In the genomic region with DNA sequence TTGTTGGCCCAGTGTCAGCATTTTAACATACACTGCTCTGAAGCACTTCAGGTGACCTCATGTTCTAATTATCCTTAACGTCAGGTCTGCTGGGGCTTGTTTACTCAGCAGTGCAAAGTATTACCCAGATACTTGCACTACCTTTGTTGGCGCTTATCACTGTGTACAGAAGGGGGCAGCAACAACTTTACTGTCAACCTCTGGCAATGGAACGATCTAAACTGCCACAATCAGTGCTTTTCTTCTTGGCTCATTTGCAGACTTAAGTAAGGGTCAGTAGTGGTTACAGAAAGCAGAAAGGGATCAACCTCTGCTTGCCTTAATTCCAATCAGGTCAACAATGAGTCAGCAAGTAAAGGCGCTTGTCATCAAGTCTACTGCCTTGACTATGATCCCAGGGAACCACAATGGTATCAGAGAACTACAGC, we compare ENCODE assay signal across 8 mouse cellular contexts. TPM values are rescaled to one million over a fixed set of nuclear protein-coding genes. Genes with fewer than 3 reads are reported as not detected.
DNase-seq lines count a peak whose midpoint lies in the region; ATAC-seq lines count a peak whose summit lies in the region.

No protein-coding gene starts in this region.

- peaks cover 77% of the 10 kb centered on the region for H3K36me3 ChIP-seq in heart, embryonic 10.5 days
- peaks cover 4% of the 10 kb centered on the region; the same call in 1 of the 2 replicates for H3K36me3 ChIP-seq in forebrain, embryonic 11.5 days (ENCODE audit: control insufficient read depth, insufficient read depth, low read length)

- no peak overlapping the region for H3K27ac ChIP-seq in heart, embryonic 10.5 days
- no peak overlapping the region for H3K27ac ChIP-seq in forebrain, embryonic 11.5 days (ENCODE audit: low read depth, low read length)

- intact Hi-C loops in left cerebral cortex, postnatal 25 days (cut with DNase I) = no loop called here

- H3K4me1 ChIP-seq in heart, embryonic 10.5 days = peaks cover 7% of the 10 kb centered on the region; the same call in 1 of the 2 replicates
- H3K4me1 ChIP-seq in forebrain, embryonic 11.5 days (replicated peaks; ENCODE audit: control insufficient read depth, insufficient read depth, low read length) = peaks cover 3% of the 10 kb centered on the region

- WGBS in heart, embryonic 10.5 days = 53% methylated on average over 4 of the region's 4 CpGs
- WGBS in forebrain, embryonic 11.5 days = 68% methylated on average over 4 of the region's 4 CpGs

- no peaks in the 10 kb centered on the region for H3K27me3 ChIP-seq in heart, embryonic 10.5 days (ENCODE audit: insufficient read depth, poor library complexity, severe bottlenecking)
- H3K27me3 ChIP-seq in forebrain, embryonic 11.5 days (ENCODE audit: control insufficient read depth, insufficient read depth, low read length) = no peaks in the 10 kb centered on the region

- no peak overlapping the region for H3K4me2 ChIP-seq in forebrain, embryonic 11.5 days (ENCODE audit: low read depth, low read length, severe bottlenecking)

- no peak overlapping the region for H3K4me3 ChIP-seq in heart, embryonic 10.5 days
- H3K4me3 ChIP-seq in forebrain, embryonic 11.5 days (ENCODE audit: low read depth, low read length) = no peak overlapping the region

- H3K9me3 ChIP-seq in heart, embryonic 10.5 days = no peaks in the 10 kb centered on the region
- H3K9me3 ChIP-seq in forebrain, embryonic 11.5 days (ENCODE audit: control insufficient read depth, low read length) = no peaks in the 10 kb centered on the region

- H3K9ac ChIP-seq in forebrain, embryonic 11.5 days (ENCODE audit: low read length) = no peak overlapping the region

- peak; percentile 41 to 49 for DNase-seq in heart, adult 18-20 months
- DNase-seq in heart, embryonic 10.5 days (ENCODE audit: low spot score) = no peak
- DNase-seq in adrenal gland, postnatal 36 days = peak; percentile 25 to 42
- DNase-seq in kidney, adult 9 months = peak; percentile 86
- peak; percentile 80 for DNase-seq in lung, postnatal 36 days
- DNase-seq in embryo, embryonic 9.5 days (ENCODE audit: extremely low spot score) = no peak
- no peak for DNase-seq in left cerebral cortex, postnatal 25 days (ENCODE audit: low spot score in 2 of 2)
- no peak for DNase-seq in forebrain, embryonic 11.5 days (ENCODE audit: low spot score)

- ATAC-seq in forebrain, embryonic 11.5 days (replicated peaks; ENCODE audit: low FRiP score) = no peak

RNA-seq across cellular contexts. Expression of gene Ythdf2, which starts 13.8 kb away (rescaled TPM):
- total RNA-seq in heart, adult 18-20 months (2021) = 10 to 100 TPM; 26.7 to 30.8 TPM
- polyA plus RNA-seq in heart, embryonic 10.5 days (2016; fragmentation: Nextera tagmentation; extraction: Ambion mirVana) = 76.0 and 91.6 TPM in 2 replicates
- 10 to 100 TPM; 48.1 to 57.0 TPM for total RNA-seq in adrenal gland, postnatal 36 days (2021)
- 10 to 100 TPM; 45.4 to 46.3 TPM for total RNA-seq in left cerebral cortex, postnatal 25 days (2021)
- 158 and 161 TPM in 2 replicates for polyA plus RNA-seq in forebrain, embryonic 11.5 days (2014; fragmentation: Nextera tagmentation; extraction: Ambion mirVana)

RNA-seq across cellular contexts. Expression of gene Oprd1, which starts 54.0 kb away (rescaled TPM):
- total RNA-seq in heart, adult 18-20 months (2021) = under 1 TPM; 0.17 to 0.18 TPM
- 1.00 and 1.1 TPM in 2 replicates for polyA plus RNA-seq in heart, embryonic 10.5 days (2016; fragmentation: Nextera tagmentation; extraction: Ambion mirVana)
- total RNA-seq in adrenal gland, postnatal 36 days (2021) = under 1 TPM; 0.79 to 0.82 TPM
- total RNA-seq in left cerebral cortex, postnatal 25 days (2021) = 10 to 100 TPM; 16.7 to 16.9 TPM
- not detected in 2 replicates for polyA plus RNA-seq in forebrain, embryonic 11.5 days (2014; fragmentation: Nextera tagmentation; extraction: Ambion mirVana)

Comparison
In these comparisons a context has a peak if more than half of its experiments do, and no peak if none do; other contexts are left out.
1. DNase-seq: peak in heart, adult 18-20 months (2 of 2), adrenal gland, postnatal 36 days (2 of 2), kidney, adult 9 months (single experiment) and lung, postnatal 36 days (single experiment); none in heart, embryonic 10.5 days (single experiment), embryo, embryonic 9.5 days (single experiment), left cerebral cortex, postnatal 25 days (0 of 2) and forebrain, embryonic 11.5 days (single experiment).
2. RNA of gene Oprd1, which starts 54.0 kb away (total RNA-seq): 16.7 to 16.9 TPM in left cerebral cortex, postnatal 25 days; 0.79 to 0.82 TPM in adrenal gland, postnatal 36 days and 0.17 to 0.18 TPM in heart, adult 18-20 months; every median in the first group is over 4 times any median in the second.